Mouse (Mus musculus): ENCODE results near the gene Jrkl. TPM values are rescaled to one million over a fixed set of nuclear protein-coding genes. Genes with fewer than 3 reads are reported as not detected.
A peak's percentile ranks its signal among the peaks of the same experiment; 100 is the strongest.

The Jrkl gene
- polyA plus RNA-seq (2014; fragmentation: Nextera tagmentation; extraction: Ambion mirVana): 3.0 and 3.3 TPM in 2 replicates

- no peak for DNase-seq (ENCODE audit: low spot score)
These were observed at the start of gene Jrkl for GRCm38 (mm10) chr9:13245481-13245880. Jrkl (minus strand) TSS chr9:13245829.

GRCm38 (mm10) chr9:13287482-13287881, 41.9 kb upstream of the Jrkl start:
- H3K4me3 ChIP-seq (ENCODE audit: low read depth, low read length): no peak overlapping the region
- H3K36me3 ChIP-seq (ENCODE audit: control insufficient read depth, insufficient read depth, low read length): no peaks in the 10 kb centered on the region
- H3K27ac ChIP-seq (ENCODE audit: low read depth, low read length): no peak overlapping the region
- ATAC-seq (replicated peaks; ENCODE audit: low FRiP score) (no peak), DNase-seq (ENCODE audit: low spot score) (no peak)
- 77% methylated on average over 2 of the region's 2 CpGs for WGBS
- H3K27me3 ChIP-seq (replicated peaks; ENCODE audit: control insufficient read depth, insufficient read depth, low read length): no peaks in the 10 kb centered on the region
- H3K4me1 ChIP-seq (replicated peaks; ENCODE audit: control insufficient read depth, insufficient read depth, low read length): no peaks in the 10 kb centered on the region
- no peak overlapping the region for H3K4me2 ChIP-seq
- H3K9me3 ChIP-seq (ENCODE audit: control insufficient read depth, low read length): no peaks in the 10 kb centered on the region
- no peak overlapping the region for H3K9ac ChIP-seq (ENCODE audit: low read depth, low read length)

More at GRCm38 (mm10) chr9:13245481-13245880, at the start of gene Jrkl:
- no peak for ATAC-seq (replicated peaks; ENCODE audit: low FRiP score)
- no peaks in the 10 kb centered on the region for H3K27me3 ChIP-seq (replicated peaks; ENCODE audit: control insufficient read depth, insufficient read depth, low read length)
- peak within 1 kb of the TSS; percentile 81 for H3K4me2 ChIP-seq
- peak within 1 kb of the TSS; percentile 62 for H3K4me3 ChIP-seq (ENCODE audit: low read depth, low read length)
- H3K36me3 ChIP-seq (ENCODE audit: control insufficient read depth, insufficient read depth, low read length): no peaks in the 10 kb centered on the region
- peaks cover 11% of the 10 kb centered on the region; the same call in 1 of the 2 replicates for H3K4me1 ChIP-seq (replicated peaks; ENCODE audit: control insufficient read depth, insufficient read depth, low read length)
- H3K27ac ChIP-seq (ENCODE audit: low read depth, low read length): no peak within 1 kb of the TSS
- WGBS: 4% methylated on average over 10 of the region's 10 CpGs
- H3K9ac ChIP-seq (ENCODE audit: low read depth, low read length): peak within 1 kb of the TSS; percentile 49; the same call in 1 of the 2 replicates
- H3K9me3 ChIP-seq (ENCODE audit: control insufficient read depth, low read length): no peaks in the 10 kb centered on the region

DNA sequence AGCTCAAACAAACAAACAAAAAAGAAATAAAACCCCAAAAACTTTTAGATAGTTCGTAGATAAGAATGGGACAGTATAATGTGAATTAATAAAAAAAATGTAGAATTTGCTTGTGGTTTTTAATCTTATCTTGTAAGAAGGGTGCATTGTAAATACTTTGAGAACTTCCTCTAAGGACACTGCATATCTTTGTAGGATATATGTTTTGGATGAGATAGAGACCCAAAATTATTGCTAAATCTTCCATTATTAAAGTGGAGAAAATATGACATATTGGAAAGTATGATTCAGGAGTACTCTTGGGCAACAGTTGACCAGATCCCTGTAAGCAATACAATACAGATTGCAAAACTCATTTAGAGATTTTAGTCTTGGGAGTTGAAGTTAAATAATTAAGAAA, 27.6 kb upstream of the Jrkl start:
- Histone ChIP-seq H3K4me1 (replicated peaks; ENCODE audit: control insufficient read depth, insufficient read depth, low read length) (no peaks in the 10 kb centered on the region), H3K9me3 (ENCODE audit: control insufficient read depth, low read length) (no peaks in the 10 kb centered on the region), H3K4me2 (no peak overlapping the region), H3K36me3 (ENCODE audit: control insufficient read depth, insufficient read depth, low read length) (no peaks in the 10 kb centered on the region), H3K27me3 (replicated peaks; ENCODE audit: control insufficient read depth, insufficient read depth, low read length) (no peaks in the 10 kb centered on the region), H3K4me3 (ENCODE audit: low read depth, low read length) (no peak overlapping the region), H3K27ac (ENCODE audit: low read depth, low read length) (no peak overlapping the region), H3K9ac (ENCODE audit: low read depth, low read length) (no peak overlapping the region)
- DNase-seq (ENCODE audit: low spot score) (no peak), ATAC-seq (replicated peaks; ENCODE audit: low FRiP score) (no peak)
- WGBS: 95% methylated on average over 1 of the region's 1 CpGs

- Histone ChIP-seq H3K36me3 (ENCODE audit: control insufficient read depth, insufficient read depth, low read length) (no peaks in the 10 kb centered on the region), H3K9ac (ENCODE audit: low read depth, low read length) (no peak overlapping the region), H3K9me3 (ENCODE audit: control insufficient read depth, low read length) (no peaks in the 10 kb centered on the region), H3K27ac (ENCODE audit: low read depth, low read length) (no peak overlapping the region), H3K4me2 (no peak overlapping the region), H3K27me3 (replicated peaks; ENCODE audit: control insufficient read depth, insufficient read depth, low read length) (no peaks in the 10 kb centered on the region), H3K4me1 (replicated peaks; ENCODE audit: control insufficient read depth, insufficient read depth, low read length) (no peaks in the 10 kb centered on the region), H3K4me3 (ENCODE audit: low read depth, low read length) (no peak overlapping the region)
- no peak for DNase-seq (ENCODE audit: low spot score)
- ATAC-seq (replicated peaks; ENCODE audit: low FRiP score): no peak
- WGBS: 35% methylated on average over 3 of the region's 3 CpGs
These were observed 15.4 kb upstream of the Jrkl start for GRCm38 (mm10) chr9:13260980-13261379.

GRCm38 (mm10) chr9:13258173-13258572, 12.5 kb upstream of the Jrkl start:
- no peak for DNase-seq (ENCODE audit: low spot score)
- no peak overlapping the region for H3K4me2 ChIP-seq
- no peak for ATAC-seq (replicated peaks; ENCODE audit: low FRiP score)
- 88% methylated on average over 2 of the region's 2 CpGs for WGBS
- H3K4me1 ChIP-seq (replicated peaks; ENCODE audit: control insufficient read depth, insufficient read depth, low read length): no peaks in the 10 kb centered on the region
- H3K9ac ChIP-seq (ENCODE audit: low read depth, low read length): no peak overlapping the region
- H3K27ac ChIP-seq (ENCODE audit: low read depth, low read length): no peak overlapping the region
- H3K9me3 ChIP-seq (ENCODE audit: control insufficient read depth, low read length): no peaks in the 10 kb centered on the region
- no peaks in the 10 kb centered on the region for H3K36me3 ChIP-seq (ENCODE audit: control insufficient read depth, insufficient read depth, low read length)
- H3K27me3 ChIP-seq (replicated peaks; ENCODE audit: control insufficient read depth, insufficient read depth, low read length): no peaks in the 10 kb centered on the region
- H3K4me3 ChIP-seq (ENCODE audit: low read depth, low read length): no peak overlapping the region

GRCm38 (mm10) chr9:13256726-13257125, 11.1 kb upstream of the Jrkl start:
- no peak for DNase-seq (ENCODE audit: low spot score)
- H3K4me1 ChIP-seq (replicated peaks; ENCODE audit: control insufficient read depth, insufficient read depth, low read length): no peaks in the 10 kb centered on the region
- H3K27me3 ChIP-seq (replicated peaks; ENCODE audit: control insufficient read depth, insufficient read depth, low read length): no peaks in the 10 kb centered on the region
- no peak overlapping the region for H3K27ac ChIP-seq (ENCODE audit: low read depth, low read length)
- H3K4me2 ChIP-seq: no peak overlapping the region
- H3K4me3 ChIP-seq (ENCODE audit: low read depth, low read length): no peak overlapping the region
- ATAC-seq (replicated peaks; ENCODE audit: low FRiP score): no peak
- no peaks in the 10 kb centered on the region for H3K36me3 ChIP-seq (ENCODE audit: control insufficient read depth, insufficient read depth, low read length)
- no peak overlapping the region for H3K9ac ChIP-seq (ENCODE audit: low read depth, low read length)
- no peaks in the 10 kb centered on the region for H3K9me3 ChIP-seq (ENCODE audit: control insufficient read depth, low read length)
- WGBS: 91% methylated on average over 1 of the region's 1 CpGs

GRCm38 (mm10) chr9:13251251-13251650, 5.6 kb upstream of the Jrkl start:
- no peak for DNase-seq (ENCODE audit: low spot score)
- no peak overlapping the region for H3K9ac ChIP-seq (ENCODE audit: low read depth, low read length)
- 60% methylated on average over 2 of the region's 2 CpGs for WGBS
- no peak overlapping the region for H3K4me3 ChIP-seq (ENCODE audit: low read depth, low read length)
- H3K4me2 ChIP-seq: no peak overlapping the region
- ATAC-seq (replicated peaks; ENCODE audit: low FRiP score): no peak
- no peaks in the 10 kb centered on the region for H3K27me3 ChIP-seq (replicated peaks; ENCODE audit: control insufficient read depth, insufficient read depth, low read length)
- H3K4me1 ChIP-seq (replicated peaks; ENCODE audit: control insufficient read depth, insufficient read depth, low read length): no peaks in the 10 kb centered on the region; the same call in 1 of the 2 replicates
- H3K27ac ChIP-seq (ENCODE audit: low read depth, low read length): no peak overlapping the region
- H3K9me3 ChIP-seq (ENCODE audit: control insufficient read depth, low read length): no peaks in the 10 kb centered on the region
- H3K36me3 ChIP-seq (ENCODE audit: control insufficient read depth, insufficient read depth, low read length): no peaks in the 10 kb centered on the region

- no peaks in the 10 kb centered on the region for H3K27me3 ChIP-seq (replicated peaks; ENCODE audit: control insufficient read depth, insufficient read depth, low read length)
- 87% methylated on average over 4 of the region's 4 CpGs for WGBS
- H3K4me1 ChIP-seq (replicated peaks; ENCODE audit: control insufficient read depth, insufficient read depth, low read length): peaks cover 11% of the 10 kb centered on the region; the same call in 1 of the 2 replicates
- H3K9me3 ChIP-seq (ENCODE audit: control insufficient read depth, low read length): no peaks in the 10 kb centered on the region
- no peak overlapping the region for H3K27ac ChIP-seq (ENCODE audit: low read depth, low read length)
- H3K36me3 ChIP-seq (ENCODE audit: control insufficient read depth, insufficient read depth, low read length): no peaks in the 10 kb centered on the region
- peak overlapping the region; percentile 74; the same call in 1 of the 2 replicates for H3K4me3 ChIP-seq (ENCODE audit: low read depth, low read length)
- peak overlapping the region; percentile 77 for H3K4me2 ChIP-seq
- no peak for DNase-seq (ENCODE audit: low spot score)
- no peak overlapping the region for H3K9ac ChIP-seq (ENCODE audit: low read depth, low read length)
- ATAC-seq (replicated peaks; ENCODE audit: low FRiP score): no peak
These were observed 2.5 kb upstream of the Jrkl start for GRCm38 (mm10) chr9:13248104-13248503.

GRCm38 (mm10) chr9:13246815-13247638, 1.4 kb upstream of the Jrkl start, which contains the start of gene Ccdc82:
Ccdc82 (plus strand) TSS chr9:13246955.
- peak within 1 kb of the TSS; percentile 87 for H3K27ac ChIP-seq (ENCODE audit: low read depth, low read length)
- under 1% methylated on average over 30 of the region's 39 CpGs for WGBS
- H3K4me2 ChIP-seq: peak within 1 kb of the TSS; percentile 81
- H3K9ac ChIP-seq (ENCODE audit: low read depth, low read length): peak within 1 kb of the TSS; percentile 76
- peak; percentile 97 for ATAC-seq (replicated peaks; ENCODE audit: low FRiP score)
- H3K9me3 ChIP-seq (ENCODE audit: control insufficient read depth, low read length): no peaks in the 10 kb centered on the region
- H3K4me1 ChIP-seq (replicated peaks; ENCODE audit: control insufficient read depth, insufficient read depth, low read length): peaks cover 11% of the 10 kb centered on the region; the same call in 1 of the 2 replicates
- no peaks in the 10 kb centered on the region for H3K27me3 ChIP-seq (replicated peaks; ENCODE audit: control insufficient read depth, insufficient read depth, low read length)
- H3K36me3 ChIP-seq (ENCODE audit: control insufficient read depth, insufficient read depth, low read length): no peaks in the 10 kb centered on the region
- peak within 1 kb of the TSS; percentile 74 for H3K4me3 ChIP-seq (ENCODE audit: low read depth, low read length)
- DNase-seq (ENCODE audit: low spot score): peak; percentile 87
